Mouse (Mus musculus): ENCODE data around the gene Nucb1. TPM values are rescaled to one million over a fixed set of nuclear protein-coding genes. Genes with fewer than 3 reads are reported as not detected.
"Not testable (repeated sequence)": the region's sequence is repeated elsewhere in the genome, so short reads cannot be mapped to it uniquely, and the experiment has no call there.

Gene Nucb1
- polyA plus RNA-seq, 1 experiment from 2014 or later: 199 TPM

- TF ChIP-seq CTCF (IDR thresholded peaks at IDR 0.05; ENCODE audit: low read depth) (no peak), EP300 (optimal IDR thresholded peaks at IDR 0.05) (no peak)
- Histone ChIP-seq H3K4me1 (replicated peaks; ENCODE audit: control insufficient read depth, insufficient read depth) (peaks cover 9% of the 10 kb centered on the region), H3K27ac (replicated peaks) (peak overlapping the region; percentile 95), H3K4me3 (ENCODE audit: low read depth, low read length) (0 out of 2 replicates have a peak overlapping the region, but pooled peaks have one; percentile 33), H3K9me3 (ENCODE audit: control insufficient read depth, low read length) (no peaks in the 10 kb centered on the region), H3K9ac (ENCODE audit: low read length) (peak overlapping the region; percentile 58), H3K27me3 (ENCODE audit: control insufficient read depth, insufficient read depth, low read length) (no peaks in the 10 kb centered on the region), H3K4me2 (replicated peaks; ENCODE audit: low read depth) (peak overlapping the region; percentile 67), H3K36me3 (ENCODE audit: control insufficient read depth, insufficient read depth, low read length) (peaks cover 8% of the 10 kb centered on the region)
- ATAC-seq (ENCODE audit: low FRiP score, low TSS enrichment) (peak; percentile 50), DNase-seq (ENCODE audit: low spot score) (peak; percentile 87)
- WGBS: 6% methylated on average over 13 of the region's 13 CpGs
These were observed 49.3 kb downstream of the Nucb1 start for GRCm38 (mm10) chr7:45460860-45461314.

GRCm38 (mm10) chr7:45460377-45460776 is 49.8 kb downstream of the Nucb1 start:
- Histone ChIP-seq H3K4me1 (replicated peaks; ENCODE audit: control insufficient read depth, insufficient read depth) (peaks cover 7% of the 10 kb centered on the region), H3K27ac (replicated peaks) (peak overlapping the region; percentile 95), H3K4me3 (ENCODE audit: low read depth, low read length) (peak overlapping the region; percentile 33), H3K36me3 (ENCODE audit: control insufficient read depth, insufficient read depth, low read length) (peaks cover 8% of the 10 kb centered on the region), H3K9ac (ENCODE audit: low read length) (peak overlapping the region; percentile 58), H3K4me2 (replicated peaks; ENCODE audit: low read depth) (peak overlapping the region; percentile 67), H3K27me3 (ENCODE audit: control insufficient read depth, insufficient read depth, low read length) (no peaks in the 10 kb centered on the region), H3K9me3 (ENCODE audit: control insufficient read depth, low read length) (no peaks in the 10 kb centered on the region)
- 51% methylated on average over 7 of the region's 7 CpGs for WGBS
- TF ChIP-seq EP300 (optimal IDR thresholded peaks at IDR 0.05) (no peak), CTCF (IDR thresholded peaks at IDR 0.05; ENCODE audit: low read depth) (no peak)
- ATAC-seq (ENCODE audit: low FRiP score, low TSS enrichment) (no peak), DNase-seq (ENCODE audit: low spot score) (peak; percentile 47)

- H3K4me1 ChIP-seq (replicated peaks; ENCODE audit: control insufficient read depth, insufficient read depth); H3K9me3 ChIP-seq (ENCODE audit: control insufficient read depth, low read length); H3K27me3 ChIP-seq (ENCODE audit: control insufficient read depth, insufficient read depth, low read length): not testable (repeated sequence)
- H3K27ac ChIP-seq (replicated peaks): peak within 1 kb of the TSS; percentile 95
- peak; percentile 77 for TF ChIP-seq EP300 (optimal IDR thresholded peaks at IDR 0.05)
- H3K36me3 ChIP-seq (ENCODE audit: control insufficient read depth, insufficient read depth, low read length): peaks cover 12% of the 10 kb centered on the region
- ATAC-seq (ENCODE audit: low FRiP score, low TSS enrichment) (peak; percentile 93), DNase-seq (ENCODE audit: low spot score) (peak; percentile 98)
- WGBS: under 1% methylated on average over 29 of the region's 37 CpGs
- peak within 1 kb of the TSS; percentile 69 for H3K4me3 ChIP-seq (ENCODE audit: low read depth, low read length)
- peak within 1 kb of the TSS; percentile 87 for H3K4me2 ChIP-seq (replicated peaks; ENCODE audit: low read depth)
- H3K9ac ChIP-seq (ENCODE audit: low read length): peak within 1 kb of the TSS; percentile 74
These were observed 50.6 kb downstream of the Nucb1 start, which contains the start of gene Ftl1 for GRCm38 (mm10) chr7:45459564-45460140. TSS of gene Ftl1 (minus strand) at chr7:45459884.

GRCm38 (mm10) chr7:45458748-45459563 is 51.2 kb downstream of the Nucb1 start:
- Histone ChIP-seq H3K27me3 (ENCODE audit: control insufficient read depth, insufficient read depth, low read length) (no peaks in the 10 kb centered on the region), H3K4me1 (replicated peaks; ENCODE audit: control insufficient read depth, insufficient read depth) (peaks cover 7% of the 10 kb centered on the region), H3K36me3 (ENCODE audit: control insufficient read depth, insufficient read depth, low read length) (peaks cover 18% of the 10 kb centered on the region), H3K9me3 (ENCODE audit: control insufficient read depth, low read length) (no peaks in the 10 kb centered on the region), H3K4me3 (ENCODE audit: low read depth, low read length) (peak overlapping the region; percentile 69), H3K27ac (replicated peaks) (peak overlapping the region; percentile 90), H3K4me2 (replicated peaks; ENCODE audit: low read depth) (peak overlapping the region; percentile 87), H3K9ac (ENCODE audit: low read length) (peak overlapping the region; percentile 74)
- TF ChIP-seq CTCF (IDR thresholded peaks at IDR 0.05; ENCODE audit: low read depth) (no peak), EP300 (optimal IDR thresholded peaks at IDR 0.05) (no peak)
- peak; percentile 67 for ATAC-seq (ENCODE audit: low FRiP score, low TSS enrichment)
- DNase-seq (ENCODE audit: low spot score): peak; percentile 90
- under 1% methylated on average over 41 of the region's 43 CpGs for WGBS

GRCm38 (mm10) chr7:45457204-45458060 is 52.8 kb downstream of the Nucb1 start:
- TF ChIP-seq CTCF (IDR thresholded peaks at IDR 0.05; ENCODE audit: low read depth): no peak
- WGBS: 39% methylated on average over 9 of the region's 10 CpGs
- peaks cover 19% of the 10 kb centered on the region for H3K36me3 ChIP-seq (ENCODE audit: control insufficient read depth, insufficient read depth, low read length)

More at GRCm38 (mm10) chr7:45457204-45458060, 52.8 kb downstream of the Nucb1 start:
- peaks cover 7% of the 10 kb centered on the region for H3K4me1 ChIP-seq (replicated peaks; ENCODE audit: control insufficient read depth, insufficient read depth)
- H3K4me2 ChIP-seq (replicated peaks; ENCODE audit: low read depth): peak overlapping the region; percentile 87
- H3K9ac ChIP-seq (ENCODE audit: low read length): peak overlapping the region; percentile 74; the same call in 1 of the 2 replicates
- ATAC-seq (ENCODE audit: low FRiP score, low TSS enrichment): peak; percentile 4; the same call in 1 of the 2 replicates
- peak; percentile 14 for DNase-seq (ENCODE audit: low spot score)
- peak overlapping the region; percentile 69 for H3K4me3 ChIP-seq (ENCODE audit: low read depth, low read length)
- H3K27me3 ChIP-seq (ENCODE audit: control insufficient read depth, insufficient read depth, low read length): no peaks in the 10 kb centered on the region
- no peaks in the 10 kb centered on the region for H3K9me3 ChIP-seq (ENCODE audit: control insufficient read depth, low read length)
- no peak overlapping the region; the same call in 1 of the 2 replicates for H3K27ac ChIP-seq (replicated peaks)

Measured in stomach, postnatal 0 days (tissue).